Mouse (Mus musculus) retina, adult 2 months (tissue): Measurements from ENCODE around the gene Lmo2.

Experiments
- DNase-seq: peaks from one replicate; pipeline ENCODE4 v3.0.0-alpha.2; 2012; ENCODE audit warnings: low read depth, low spot score

Gene Lmo2

DNA sequence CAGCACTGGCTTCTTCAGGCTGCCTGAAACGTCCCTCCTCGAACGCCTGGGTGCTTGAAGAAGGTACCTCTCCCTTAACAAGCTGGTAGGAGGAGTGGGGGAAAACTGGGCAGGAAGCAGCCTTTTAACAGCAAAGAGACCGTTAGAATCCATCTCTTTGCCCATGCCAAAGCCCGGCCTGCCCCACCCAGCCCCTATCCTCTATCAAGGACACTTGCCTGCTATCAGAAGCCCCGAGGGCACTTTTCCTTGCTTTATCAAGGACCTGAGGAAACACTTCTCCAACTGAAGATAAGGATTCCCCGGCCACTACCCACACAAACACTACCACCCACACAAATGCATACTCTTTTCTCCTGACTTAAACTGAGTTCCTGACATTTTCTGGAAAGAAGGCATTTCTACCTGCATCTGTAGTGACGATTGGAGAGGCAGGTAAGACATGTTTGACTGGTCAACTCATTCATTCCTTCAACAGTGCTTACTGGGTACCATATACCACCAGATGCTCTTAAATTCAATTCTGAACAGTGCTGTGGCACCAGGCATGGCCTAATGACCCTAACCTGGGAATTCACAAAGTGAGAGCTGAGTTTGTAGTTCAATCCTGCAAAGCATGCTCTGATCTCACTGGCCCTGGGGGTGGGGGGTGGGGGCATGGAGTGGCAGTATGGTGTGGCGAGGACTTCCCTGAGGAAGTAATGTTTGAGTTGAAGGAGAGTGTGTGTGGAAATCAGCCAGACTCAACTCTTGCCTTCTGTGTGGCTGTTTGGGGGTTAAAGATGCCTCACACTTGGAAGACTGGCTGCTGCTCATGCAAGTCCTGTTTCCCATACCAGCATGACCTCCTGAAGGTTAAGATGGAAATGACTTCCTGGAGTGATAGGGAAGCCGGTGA is at the start of gene Lmo2:
Lmo2 (plus strand) TSS at position 338 of the 898 bp plus-strand sequence.
- DNase-seq = no peak

DNA sequence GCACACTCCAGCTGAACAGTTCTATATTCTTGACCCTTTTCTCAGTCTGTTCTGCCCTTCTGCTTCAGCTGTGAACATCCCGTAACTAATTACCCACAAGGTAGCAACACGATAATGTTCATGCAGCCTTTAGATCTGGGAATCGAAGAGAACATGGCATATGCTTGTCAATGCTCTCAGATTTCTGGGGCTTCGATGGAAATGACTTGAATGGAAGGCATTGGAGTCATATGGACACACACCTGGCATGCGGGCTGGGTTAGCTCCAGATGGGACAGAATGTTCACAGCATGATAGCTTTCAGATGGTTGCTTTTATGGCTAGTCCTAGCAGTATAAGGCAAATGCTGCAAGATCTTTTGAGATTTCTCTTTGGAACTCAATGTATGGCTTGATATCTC is 47.2 kb upstream of the Lmo2 start:
- no peak for DNase-seq

DNA sequence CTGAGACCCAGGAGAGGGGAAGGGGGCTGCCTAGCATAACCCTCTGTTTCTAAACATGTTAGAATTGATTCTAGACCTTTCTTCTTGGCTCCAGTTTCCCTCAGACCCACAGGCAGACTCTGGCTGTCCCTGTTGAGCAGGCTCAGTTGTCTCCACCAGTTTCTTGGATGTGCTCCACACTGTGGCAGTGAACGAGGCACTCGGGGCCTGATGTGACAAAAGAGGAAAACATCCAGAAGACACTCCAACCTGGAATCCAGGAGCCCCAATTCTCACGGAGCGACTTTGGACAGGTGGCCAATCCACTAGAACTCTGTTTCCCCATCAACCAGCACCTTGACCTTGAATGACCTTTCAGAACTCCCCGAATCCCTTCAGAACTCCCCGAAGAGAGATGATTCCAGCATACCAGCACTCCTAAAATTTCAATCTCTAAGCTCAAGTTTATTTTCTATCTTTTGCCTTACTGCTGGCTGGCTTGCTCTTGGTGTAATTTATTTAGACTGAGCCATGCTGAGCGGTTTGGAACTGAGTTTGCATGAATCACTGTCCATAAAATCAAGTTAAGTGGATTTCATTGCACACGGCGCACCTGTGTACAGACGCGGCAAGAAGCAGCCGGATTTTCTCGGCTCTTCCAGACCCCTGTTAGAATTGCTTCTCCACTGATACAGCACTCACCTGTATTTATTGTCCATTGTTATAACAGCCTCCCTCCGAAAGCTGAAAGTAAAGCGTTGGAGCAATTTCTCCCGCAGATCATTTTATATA is 45.1 kb upstream of the Lmo2 start:
- DNase-seq = no peak

DNA sequence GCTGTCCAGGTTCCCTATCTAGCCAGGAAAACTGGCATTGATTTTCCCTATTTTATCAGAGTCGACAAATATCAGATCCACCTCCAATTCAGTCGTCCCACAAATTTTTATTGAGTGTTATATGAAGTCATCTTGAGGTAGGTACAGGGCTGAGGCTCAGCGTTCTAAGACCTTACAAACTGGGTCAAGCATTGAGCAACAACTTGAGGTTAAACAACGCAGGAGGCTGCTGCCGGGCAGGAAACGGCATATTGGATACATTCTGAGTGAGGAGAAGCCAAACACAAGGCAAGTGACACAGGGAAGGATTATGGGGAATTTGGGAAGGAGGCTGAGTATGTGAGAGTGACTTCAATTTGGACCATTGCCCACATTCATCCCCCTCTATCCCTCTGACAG is 44.5 kb upstream of the Lmo2 start:
- no peak for DNase-seq

DNA sequence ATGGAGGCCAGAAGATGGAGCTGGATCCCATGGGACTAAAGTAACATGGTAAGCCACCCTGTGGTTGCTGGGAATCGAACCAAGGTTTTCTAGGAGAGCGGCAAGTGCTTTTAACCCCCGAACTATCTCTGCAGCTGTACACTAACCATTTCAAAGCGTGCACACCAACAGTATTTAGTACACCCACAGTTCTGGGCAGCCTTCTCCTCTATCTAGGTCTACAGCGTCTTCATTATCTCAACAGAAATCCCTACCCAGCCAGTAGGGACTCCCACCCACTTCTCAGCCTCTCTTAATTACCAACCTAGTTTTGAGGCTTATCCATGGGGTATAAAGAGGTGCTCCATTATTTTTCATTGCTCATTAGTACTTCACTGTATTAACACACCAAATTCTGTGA is 41.7 kb upstream of the Lmo2 start:
- DNase-seq = no peak

DNA sequence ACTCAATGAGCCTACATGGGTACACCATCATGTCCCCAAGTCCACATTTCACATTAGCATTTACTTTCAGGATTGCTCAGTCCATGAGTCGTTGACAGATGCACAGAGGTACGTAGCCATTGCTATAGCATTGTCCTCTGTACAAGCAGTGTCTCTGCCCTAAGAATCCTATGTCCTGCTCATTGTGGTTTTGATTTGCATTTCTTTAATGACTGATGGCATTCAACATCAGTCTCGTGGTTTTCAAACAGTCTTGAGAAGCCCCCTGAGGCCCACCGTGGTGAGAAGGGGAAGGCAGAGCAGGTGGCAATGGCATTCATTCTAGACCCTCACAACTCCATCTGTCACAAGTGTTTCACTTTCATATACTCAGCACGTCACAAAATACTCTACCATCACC is 40.4 kb upstream of the Lmo2 start:
- DNase-seq = no peak

DNA sequence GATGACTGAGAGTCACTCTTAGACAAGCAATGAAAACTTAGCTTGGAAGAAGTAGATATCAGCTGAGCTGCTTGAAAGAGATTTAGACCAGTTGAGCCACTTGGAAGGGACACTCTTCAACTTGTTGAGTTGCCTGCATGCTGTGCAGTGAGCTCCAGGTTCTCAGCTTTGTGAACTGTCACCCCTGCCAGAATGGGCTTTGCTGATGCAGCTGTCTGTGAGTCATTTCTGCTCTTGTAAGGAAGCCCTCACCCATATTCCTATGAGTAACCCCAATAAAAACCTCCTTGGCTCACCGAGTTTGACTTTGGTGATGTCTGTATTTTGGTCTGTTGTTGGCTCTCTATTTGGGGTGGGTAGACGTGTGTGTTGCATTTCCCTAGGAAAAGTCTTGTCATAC is 39.4 kb upstream of the Lmo2 start:
- no peak for DNase-seq

DNA sequence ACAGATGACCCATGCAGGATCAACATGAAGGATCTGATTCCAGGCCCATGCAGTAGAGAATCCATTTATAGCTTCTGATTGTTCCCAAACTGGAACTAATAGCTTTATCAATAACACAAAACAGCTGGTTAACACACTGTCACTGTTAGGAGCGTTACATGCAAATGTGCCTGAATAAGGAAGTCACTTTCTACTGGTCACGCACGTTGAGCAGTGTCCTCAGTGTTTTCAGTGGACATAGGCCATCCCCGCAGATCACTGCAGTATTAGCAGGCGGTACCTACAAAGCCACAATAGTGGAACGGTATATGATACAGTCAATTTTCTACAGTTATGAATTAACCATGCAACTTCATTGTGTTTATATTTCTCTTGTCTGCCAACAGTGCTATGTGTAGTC is 38.3 kb upstream of the Lmo2 start:
- DNase-seq = no peak

DNA sequence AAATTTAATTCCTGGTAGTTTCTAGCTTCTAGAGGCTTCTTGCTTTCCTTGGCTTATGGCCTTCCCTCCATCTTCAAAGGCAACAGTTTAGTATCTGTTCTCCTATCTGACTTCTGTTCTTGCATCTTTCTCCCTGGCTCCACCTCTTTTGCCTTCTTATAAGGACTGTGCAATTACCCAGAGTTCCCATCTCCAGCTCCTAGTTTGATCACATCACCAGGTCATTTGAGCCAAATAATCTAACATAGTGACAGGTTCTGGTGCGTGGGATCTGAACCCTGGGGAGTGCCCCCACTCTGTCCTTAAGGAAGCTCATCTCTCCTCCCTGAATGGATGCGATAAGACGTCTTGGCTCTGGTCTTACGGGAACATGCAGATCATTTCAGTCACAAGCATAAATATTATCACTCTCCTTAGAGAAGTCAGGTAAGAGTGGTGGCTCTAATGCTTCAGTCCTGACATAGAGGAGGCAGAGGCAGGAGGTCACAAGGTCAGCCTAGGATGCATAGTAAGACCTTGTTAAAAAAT is 31.1 kb upstream of the Lmo2 start:
- DNase-seq = no peak

DNA sequence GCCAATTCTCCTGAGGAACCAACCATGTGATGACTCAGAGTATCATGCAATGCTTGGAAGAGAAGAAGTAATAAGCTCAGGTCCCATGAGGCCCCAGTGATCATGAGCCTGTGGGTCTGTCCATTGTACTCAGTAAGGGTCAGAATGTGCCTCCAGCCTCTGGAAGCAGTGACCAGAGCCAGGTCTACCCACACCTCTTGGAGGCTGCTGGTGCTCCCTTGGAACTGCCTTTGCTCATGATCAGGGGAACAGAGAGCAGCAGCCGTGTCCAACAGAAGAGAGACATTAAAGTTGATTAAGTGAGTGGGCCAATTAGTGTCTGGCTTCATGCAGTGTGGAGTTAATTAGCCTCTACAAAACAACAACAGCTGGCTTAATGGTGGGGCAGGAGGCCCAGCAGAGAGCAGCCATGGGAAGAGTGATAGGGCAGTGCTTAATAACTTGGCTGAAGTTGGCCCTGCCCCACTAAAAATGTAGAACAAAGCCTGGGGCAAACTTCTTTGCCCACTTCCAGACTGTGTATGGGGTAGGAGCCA is 30.1 kb upstream of the Lmo2 start:
- DNase-seq = no peak

DNA sequence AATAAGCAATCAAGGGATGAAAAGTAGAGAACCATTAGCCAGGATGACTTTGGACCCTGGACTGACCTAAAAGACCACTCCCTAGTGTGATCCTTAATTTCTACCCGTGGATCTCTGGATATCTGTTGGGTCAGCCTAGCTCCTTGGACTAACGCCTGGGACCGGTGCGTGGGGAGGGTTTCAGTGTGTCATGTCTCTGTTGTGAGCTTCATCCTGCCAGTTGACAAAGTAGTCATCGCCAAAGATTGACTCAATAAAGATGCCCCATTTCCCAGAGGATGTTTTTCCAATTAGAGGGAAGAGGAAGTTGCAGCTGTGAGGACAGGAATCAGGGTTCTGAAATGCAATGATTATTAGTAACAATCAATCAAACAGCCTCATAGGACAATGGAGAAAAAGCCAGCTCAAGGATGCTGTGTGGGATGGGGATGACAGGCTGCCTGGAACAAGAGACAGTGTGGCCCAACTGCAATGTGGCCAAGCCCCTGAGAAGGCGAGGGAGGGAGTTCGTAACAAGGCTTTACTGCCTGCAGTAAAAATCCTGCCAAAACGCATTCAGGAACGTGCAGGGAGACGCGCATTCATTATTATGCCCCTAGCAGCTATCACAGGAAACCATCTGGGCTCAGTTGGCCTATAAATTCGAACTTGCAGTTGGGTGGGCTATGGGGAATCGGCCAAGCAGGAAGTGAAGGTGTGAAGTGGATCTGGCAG is 27.3 kb upstream of the Lmo2 start:
- DNase-seq = no peak

DNA sequence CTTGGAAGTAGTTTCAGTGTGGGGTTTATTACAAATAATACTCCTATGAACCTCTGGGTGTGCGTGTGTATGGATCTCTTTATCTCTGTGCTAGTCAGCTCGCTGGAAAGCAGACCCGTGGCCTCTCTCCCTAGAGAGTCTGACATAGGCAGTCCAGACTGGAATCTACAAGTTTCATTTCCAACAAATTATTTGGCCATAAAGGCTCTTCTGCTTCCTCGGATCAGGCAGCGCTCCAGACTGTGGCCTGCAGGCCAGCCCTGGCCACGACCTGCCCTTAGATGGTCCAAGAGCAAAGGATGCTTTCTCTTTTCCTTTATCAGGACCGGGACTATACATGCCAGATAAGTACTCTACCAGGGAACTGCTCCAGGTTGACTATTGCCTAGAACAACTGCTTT is 26.3 kb upstream of the Lmo2 start:
- no peak for DNase-seq

DNA sequence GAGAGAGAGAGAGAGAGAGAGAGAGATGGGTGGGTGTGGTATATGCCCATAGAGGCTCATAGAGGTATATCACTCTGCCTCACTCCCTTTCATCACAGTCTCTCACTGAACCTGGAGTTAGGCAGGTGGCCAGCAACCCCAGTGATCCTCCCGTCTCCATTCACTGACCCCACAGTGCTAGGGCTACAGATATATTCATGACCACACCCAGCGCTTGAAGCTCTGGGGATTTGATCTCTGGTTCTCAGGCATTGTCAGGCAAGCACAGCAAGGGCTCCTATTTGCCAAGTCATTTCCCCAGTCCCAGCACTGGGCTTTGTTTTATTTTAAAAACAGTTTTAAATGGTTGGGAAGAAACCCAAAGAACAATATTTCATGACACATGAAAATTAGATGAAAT is 25.8 kb upstream of the Lmo2 start:
- DNase-seq = no peak

DNA sequence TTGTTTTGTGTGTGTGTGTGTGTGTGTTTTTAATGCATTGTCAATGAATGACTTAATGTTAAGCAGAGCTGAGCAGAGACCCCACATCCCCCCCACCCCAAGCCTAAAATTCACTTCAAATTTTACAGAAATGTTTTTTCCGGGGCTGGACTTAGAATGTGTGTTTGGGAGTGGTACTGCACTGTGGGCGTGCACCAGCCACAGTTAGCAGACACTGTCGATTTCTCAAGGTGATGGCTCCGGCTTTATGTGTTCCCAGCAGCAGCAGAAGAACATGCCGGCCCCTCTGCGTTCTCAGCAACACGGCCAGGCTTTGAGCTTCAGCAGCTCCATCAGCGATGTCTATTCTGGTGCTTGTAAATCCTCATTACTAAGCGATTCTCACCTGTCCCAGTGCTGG is 25.3 kb upstream of the Lmo2 start:
- no peak for DNase-seq

DNA sequence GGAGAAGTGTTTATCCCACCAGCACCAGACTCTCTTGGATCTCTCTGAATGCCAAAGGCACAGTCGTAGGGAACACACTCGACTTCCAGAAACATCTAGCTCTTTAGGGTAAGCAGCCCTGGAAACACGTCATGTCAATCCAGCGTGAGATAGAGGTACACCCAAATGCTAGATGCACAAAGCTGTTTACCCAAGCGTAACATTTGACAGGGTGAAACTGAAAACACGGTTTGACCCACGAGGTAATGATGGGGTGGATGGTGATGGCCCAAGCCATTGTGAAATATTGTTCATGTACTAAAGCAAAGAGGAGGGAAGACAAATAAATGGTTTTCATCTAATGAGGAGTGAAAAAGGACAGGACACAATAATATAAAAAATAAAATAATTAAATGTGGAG is 23.5 kb upstream of the Lmo2 start:
- DNase-seq = no peak

DNA sequence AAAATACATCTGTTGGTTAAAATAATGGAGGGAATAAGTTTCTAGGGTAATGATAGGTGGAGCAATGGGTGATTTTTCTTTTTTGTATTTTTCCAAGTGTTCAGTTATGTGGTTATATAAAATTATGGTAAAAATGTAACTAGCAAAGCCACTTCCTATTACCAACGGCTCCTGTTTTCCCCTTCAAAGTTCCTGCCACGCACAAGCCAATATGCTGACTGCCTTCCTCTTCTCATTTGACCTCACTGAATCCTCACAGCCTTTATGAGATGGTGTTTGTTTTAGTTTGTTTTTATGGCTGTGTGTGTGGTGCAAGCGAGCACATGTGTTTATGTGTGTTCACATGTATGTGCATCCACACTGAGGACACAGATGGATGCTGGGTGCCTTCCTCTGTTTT is 23.1 kb upstream of the Lmo2 start:
- no peak for DNase-seq

DNA sequence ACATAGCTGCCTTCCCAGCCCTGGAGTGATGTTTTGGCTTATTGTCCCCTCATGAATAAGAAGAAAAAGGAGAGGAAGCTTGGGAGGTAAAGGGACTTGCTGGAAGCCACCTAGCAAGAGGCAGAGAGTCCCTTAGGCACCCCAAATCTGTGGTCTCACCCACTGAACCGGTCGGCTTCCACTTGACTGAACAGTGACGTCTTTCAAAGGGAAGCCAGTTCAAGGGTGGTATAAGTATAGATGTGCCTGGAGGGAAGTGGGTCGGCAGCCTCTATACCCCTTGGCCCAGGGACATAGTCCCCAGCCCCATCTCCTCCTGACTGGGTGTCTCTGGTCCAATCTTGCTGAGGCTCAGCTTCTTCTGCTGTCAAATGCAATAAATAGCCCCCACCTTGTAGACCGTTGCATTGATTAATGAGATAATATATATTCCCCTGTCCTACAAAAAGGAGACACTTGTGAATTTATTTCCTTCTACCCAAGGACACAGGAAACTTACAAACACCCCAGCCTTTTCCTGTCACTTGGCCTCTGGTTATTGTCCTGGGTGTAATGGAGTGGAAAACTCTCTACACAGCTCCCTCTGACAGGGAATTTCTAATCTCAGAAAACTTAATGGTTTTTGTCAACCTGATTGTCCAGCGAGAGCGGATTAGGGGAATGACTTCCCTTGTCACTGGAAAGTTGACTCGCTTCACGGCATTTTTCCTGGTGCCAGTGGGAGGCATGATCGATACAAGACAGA is 21.9 kb upstream of the Lmo2 start:
- no peak for DNase-seq

DNA sequence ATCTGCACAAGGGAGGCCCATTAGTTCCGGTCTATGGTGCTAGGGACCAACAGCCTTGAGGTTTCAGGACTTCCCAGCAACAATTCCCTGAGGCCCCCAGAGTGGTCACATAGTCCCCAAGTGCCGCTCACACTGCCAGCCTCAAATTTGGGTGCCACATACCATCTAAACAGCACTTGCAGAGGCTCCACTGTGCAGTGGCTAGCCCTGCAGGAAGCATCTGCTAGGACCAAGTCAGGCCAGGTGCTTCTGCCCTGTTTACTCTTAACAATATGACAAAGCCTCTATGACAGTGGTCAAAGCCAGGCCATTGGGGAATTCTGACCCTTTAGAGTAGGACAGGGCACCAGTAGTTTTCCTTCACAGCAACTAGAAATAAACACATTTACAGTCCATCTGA is 21.1 kb upstream of the Lmo2 start:
- no peak for DNase-seq

DNA sequence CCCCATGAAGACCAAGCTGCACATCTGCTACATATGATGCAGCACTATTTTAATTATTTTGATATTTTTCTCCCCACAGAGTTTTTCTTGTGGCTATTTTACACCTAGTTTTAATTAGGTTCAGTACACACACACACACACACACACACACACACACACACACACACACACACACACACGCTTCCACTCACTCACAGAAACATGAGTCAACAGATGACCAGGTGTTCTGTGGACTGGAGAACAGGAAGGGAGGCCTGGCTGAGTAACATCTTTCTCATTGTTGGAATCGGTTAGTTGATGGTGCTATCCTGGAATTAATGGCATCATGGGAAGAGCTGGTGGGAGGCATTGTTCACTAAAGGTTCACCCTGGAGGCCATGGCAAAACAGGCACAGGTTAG is 20.1 kb upstream of the Lmo2 start:
- no peak for DNase-seq

DNA sequence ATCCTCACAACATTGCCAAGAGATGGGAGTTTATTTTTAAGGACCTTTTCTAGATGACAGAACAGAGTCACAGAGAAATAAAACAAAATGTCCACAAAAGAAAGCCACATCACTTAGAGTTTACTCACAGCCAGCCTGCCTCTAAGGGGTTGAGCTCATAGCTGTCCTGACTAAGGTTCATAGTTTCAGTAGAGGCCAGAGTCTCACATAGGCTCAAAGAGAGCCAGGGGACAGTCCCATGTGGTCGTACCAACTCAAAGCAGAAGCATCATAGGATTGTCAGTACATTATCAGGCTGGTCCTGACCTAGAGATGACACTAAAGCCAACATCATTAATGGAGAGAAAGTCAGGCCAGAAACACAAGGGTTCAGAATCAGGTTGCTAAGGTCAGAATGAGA is 19.2 kb upstream of the Lmo2 start:
- no peak for DNase-seq

DNA sequence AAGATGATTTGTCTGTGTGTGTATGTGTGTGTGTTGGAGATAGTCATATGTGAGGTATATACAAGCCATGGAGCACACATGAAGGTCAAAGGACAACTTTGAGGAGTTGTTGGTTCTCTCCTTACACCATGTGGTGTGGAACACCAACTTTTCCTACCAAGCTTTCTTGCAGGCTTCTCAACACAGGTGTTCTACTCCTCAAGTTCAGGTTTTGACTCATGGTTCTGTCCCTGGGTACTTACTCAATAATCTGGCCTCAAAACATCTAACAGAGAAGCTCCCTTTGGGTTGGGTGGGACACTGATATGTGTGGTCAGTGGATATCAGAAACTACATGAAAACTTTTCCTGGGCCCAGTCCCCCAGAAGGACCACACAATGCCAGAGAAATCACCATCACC is 18.8 kb upstream of the Lmo2 start:
- DNase-seq = no peak
